Mouse (Mus musculus): ENCODE data around the gene Msh4. TPM values are rescaled to one million over a fixed set of nuclear protein-coding genes. Genes with fewer than 3 reads are reported as not detected.

The Msh4 gene
- total RNA-seq, 2 experiments from 2014 or later: 0.10 to 0.30 TPM

- no peak for DNase-seq (ENCODE audit: low spot score in 2 of 2)
Measured at GRCm38 (mm10) chr3:153818723-153819122, 87.2 kb downstream of the Msh4 start.

- no peak for DNase-seq (ENCODE audit: low spot score in 2 of 2)
Measured at GRCm38 (mm10) chr3:153817376-153817890, 88.5 kb downstream of the Msh4 start.

GRCm38 (mm10) chr3:153814026-153814425 lies 91.9 kb downstream of the Msh4 start:
- DNase-seq (ENCODE audit: low spot score in 2 of 2): no peak

GRCm38 (mm10) chr3:153808406-153808805 lies 97.5 kb downstream of the Msh4 start:
- DNase-seq (ENCODE audit: low spot score in 2 of 2): no peak

- no peak for DNase-seq (ENCODE audit: low spot score in 2 of 2)
Measured at GRCm38 (mm10) chr3:153807444-153808149, 98.3 kb downstream of the Msh4 start.

Other genes starting within 250 kb of the Msh4 start
- gene St6galnac3, start 181.0 kb downstream of the Msh4 start, total RNA-seq (2021): 10 to 100 TPM; 24.7 to 27.0 TPM
- not detected for gene Asb17, start 61.9 kb downstream of the Msh4 start, total RNA-seq (2021)
- gene Rabggtb, start 6.9 kb upstream of the Msh4 start, total RNA-seq (2021): 10 to 100 TPM; 69.4 to 71.1 TPM
- 10 to 100 TPM; 51.1 to 56.1 TPM for gene Acadm, start 38.5 kb upstream of the Msh4 start, total RNA-seq (2021)
- gene Slc44a5, start 67.3 kb upstream of the Msh4 start, total RNA-seq (2021): 10 to 100 TPM; 43.4 to 53.7 TPM

All from layer of hippocampus, adult 18-20 months (tissue).